Mouse (Mus musculus) urinary bladder, adult 2 months (tissue): ENCODE measurements around the gene Dst. TPM values are rescaled to one million over a fixed set of nuclear protein-coding genes. Genes with fewer than 3 reads are reported as not detected.

Source experiments
- DNase-seq: peaks from one replicate; pipeline ENCODE4 v3.0.0; 2022; ENCODE audit warnings: low spot score
- polyA plus RNA-seq: library from polyadenylated mRNA; depleted of rRNA; stranded (reverse); fragments of >200 nt; gene quantifications from 2 replicates; pipeline ENCODE4 v1.2.3, GENCODE M21; 2012

The Dst gene
- polyA plus RNA-seq, 1 experiment: 77.4 TPM

GRCm38 (mm10) chr1:34236254-34236723 lies 328.3 kb downstream of the Dst start:
- DNase-seq: peak; percentile 64

- DNase-seq: no peak
These were observed 329.2 kb downstream of the Dst start for GRCm38 (mm10) chr1:34237211-34237610.

GRCm38 (mm10) chr1:34237689-34238091 lies 329.7 kb downstream of the Dst start:
- DNase-seq: no peak

- DNase-seq: no peak
These were observed 330.2 kb downstream of the Dst start for GRCm38 (mm10) chr1:34238231-34238630.

- no peak for DNase-seq
These were observed 336.7 kb downstream of the Dst start for GRCm38 (mm10) chr1:34244678-34245077.

- no peak for DNase-seq
These were observed 338.1 kb downstream of the Dst start for GRCm38 (mm10) chr1:34245951-34246641.

- no peak for DNase-seq
These were observed 338.6 kb downstream of the Dst start for GRCm38 (mm10) chr1:34246642-34246987.

GRCm38 (mm10) chr1:34251137-34251536 lies 343.1 kb downstream of the Dst start:
- no peak for DNase-seq

- DNase-seq: no peak
These were observed 344.2 kb downstream of the Dst start for GRCm38 (mm10) chr1:34252267-34252666.

- DNase-seq: no peak
These were observed 345.9 kb downstream of the Dst start for GRCm38 (mm10) chr1:34253876-34254275.

- DNase-seq: no peak
These were observed 351.9 kb downstream of the Dst start for GRCm38 (mm10) chr1:34259898-34260297.

GRCm38 (mm10) chr1:34261011-34261410 lies 353.0 kb downstream of the Dst start:
- no peak for DNase-seq

GRCm38 (mm10) chr1:34268520-34268919 lies 360.5 kb downstream of the Dst start:
- no peak for DNase-seq

- no peak for DNase-seq
These were observed 361.6 kb downstream of the Dst start for GRCm38 (mm10) chr1:34269578-34269977.

GRCm38 (mm10) chr1:34273922-34274321 lies 365.9 kb downstream of the Dst start:
- no peak for DNase-seq

GRCm38 (mm10) chr1:34275787-34276186 lies 367.8 kb downstream of the Dst start:
- no peak for DNase-seq

GRCm38 (mm10) chr1:34276756-34277155 lies 368.7 kb downstream of the Dst start:
- no peak for DNase-seq

GRCm38 (mm10) chr1:34277259-34277658 lies 369.2 kb downstream of the Dst start:
- DNase-seq: no peak

- no peak for DNase-seq
These were observed 375.5 kb downstream of the Dst start for GRCm38 (mm10) chr1:34283502-34283901.

GRCm38 (mm10) chr1:34284979-34285378 lies 377.0 kb downstream of the Dst start:
- DNase-seq: no peak

GRCm38 (mm10) chr1:34287731-34288130 lies 379.7 kb downstream of the Dst start:
- DNase-seq: no peak

- no peak for DNase-seq
These were observed 380.2 kb downstream of the Dst start for GRCm38 (mm10) chr1:34288181-34288580.

GRCm38 (mm10) chr1:34288721-34289471 lies 380.9 kb downstream of the Dst start:
- no peak for DNase-seq

GRCm38 (mm10) chr1:34289472-34289748 lies 381.4 kb downstream of the Dst start:
- no peak for DNase-seq
